Comparison of ENCODE assay signal across 33 mouse cellular contexts in genomic region chr7:120093033-120093432, GRCm38 (mm10). TPM values are rescaled to one million over a fixed set of nuclear protein-coding genes. Genes with fewer than 3 reads are reported as not detected.
A peak's percentile ranks its signal among the peaks of the same experiment; 100 is the strongest.
DNase-seq lines count a peak whose midpoint lies in the region; ATAC-seq and TF ChIP-seq lines count a peak whose summit lies in the region.
"Had no signal": no experiment of that assay in that cellular context is flagged by ENCODE, and none has a peak within 500 bp of the region (broad histone marks: within the 10 kb centered on the region; RNA-seq: fewer than 3 reads in every experiment).

No protein-coding gene starts in this region.

- H3K36me3 ChIP-seq in embryonic facial prominence, embryonic 14.5 days (ENCODE audit: control insufficient read depth, insufficient read depth, low read length): no peaks in the 10 kb centered on the region
- H3K36me3 ChIP-seq: embryonic facial prominence, embryonic 15.5 days; forebrain, embryonic 15.5 days; heart, embryonic 13.5 days; hindbrain, embryonic 10.5 days; intestine, embryonic 15.5 days; liver, embryonic 12.5 days; neural tube, embryonic 15.5 days had no signal

- 20% methylated on average over 5 of the region's 5 CpGs for WGBS in embryonic facial prominence, embryonic 14.5 days

- intact Hi-C loops in heart, postnatal 14 days (cut with DNase I): no loop called here

- no peak for TF ChIP-seq CTCF in brain, embryonic 14.5 days (IDR thresholded peaks at IDR 0.05; ENCODE audit: borderline replicate concordance, extremely low read depth, insufficient read depth, insufficient read length)

- no peak overlapping the region for H3K27ac ChIP-seq in embryonic facial prominence, embryonic 14.5 days (replicated peaks; ENCODE audit: low read depth, low read length)
- H3K27ac ChIP-seq: embryonic facial prominence, embryonic 15.5 days; forebrain, embryonic 15.5 days; heart, embryonic 13.5 days; hindbrain, embryonic 10.5 days; intestine, embryonic 15.5 days; liver, embryonic 12.5 days; neural tube, embryonic 15.5 days; stomach, postnatal 0 days had no signal

- H3K4me3 ChIP-seq in embryonic facial prominence, embryonic 14.5 days (ENCODE audit: low read depth, low read length): no peak overlapping the region
- H3K4me3 ChIP-seq: embryonic facial prominence, embryonic 15.5 days; forebrain, embryonic 15.5 days; heart, embryonic 13.5 days; hindbrain, embryonic 10.5 days; intestine, embryonic 15.5 days; liver, embryonic 12.5 days; megakaryocyte, embryonic 14.5 days; neural tube, embryonic 15.5 days had no signal

- H3K4me2 ChIP-seq in embryonic facial prominence, embryonic 14.5 days (ENCODE audit: low read depth, low read length): no peak overlapping the region
- H3K4me2 ChIP-seq: embryonic facial prominence, embryonic 15.5 days; forebrain, embryonic 15.5 days; heart, embryonic 13.5 days; intestine, embryonic 15.5 days; liver, embryonic 12.5 days; neural tube, embryonic 15.5 days had no signal

- no peaks in the 10 kb centered on the region for H3K4me1 ChIP-seq in embryonic facial prominence, embryonic 14.5 days (ENCODE audit: control insufficient read depth, insufficient read depth, low read length)
- H3K4me1 ChIP-seq: embryonic facial prominence, embryonic 15.5 days; intestine, embryonic 15.5 days; liver, embryonic 12.5 days; neural tube, embryonic 15.5 days had no signal

- H3K27me3 ChIP-seq in embryonic facial prominence, embryonic 14.5 days (replicated peaks; ENCODE audit: control insufficient read depth, insufficient read depth, low read length): no peaks in the 10 kb centered on the region
- H3K27me3 ChIP-seq: embryonic facial prominence, embryonic 15.5 days; forebrain, embryonic 15.5 days; heart, embryonic 13.5 days; intestine, embryonic 15.5 days; liver, embryonic 12.5 days; neural tube, embryonic 15.5 days had no signal

- TF ChIP-seq POLR2A in brain, embryonic 14.5 days (IDR thresholded peaks at IDR 0.05; ENCODE audit: borderline replicate concordance, extremely low read depth, insufficient read depth, insufficient read length, poor library complexity, severe bottlenecking): no peak

- H3K9me3 ChIP-seq in embryonic facial prominence, embryonic 14.5 days (ENCODE audit: control insufficient read depth, low read length): no peaks in the 10 kb centered on the region
- H3K9me3 ChIP-seq: embryonic facial prominence, embryonic 15.5 days; forebrain, embryonic 15.5 days; heart, embryonic 13.5 days; hindbrain, embryonic 10.5 days; intestine, embryonic 15.5 days; liver, embryonic 12.5 days; megakaryocyte, embryonic 14.5 days; neural tube, embryonic 15.5 days had no signal

- ATAC-seq in embryonic facial prominence, embryonic 14.5 days (ENCODE audit: low read depth): peak; percentile 68; the same call in 1 of the 2 replicates
- ATAC-seq: activated CD4-positive, CD25-positive, alpha-beta regulatory T cell, adult 4 months; forebrain, embryonic 15.5 days; hindbrain, embryonic 16.5 days; intestine, embryonic 15.5 days; liver, embryonic 12.5 days; liver, postnatal 0 days had no signal

- no peak overlapping the region for H3K9ac ChIP-seq in embryonic facial prominence, embryonic 14.5 days (ENCODE audit: low read depth, low read length)
- H3K9ac ChIP-seq: embryonic facial prominence, embryonic 15.5 days; forebrain, embryonic 15.5 days; heart, embryonic 13.5 days; intestine, embryonic 15.5 days; liver, embryonic 12.5 days; liver, postnatal 0 days; neural tube, embryonic 15.5 days had no signal

- DNase-seq in heart, adult 11 months: peak; percentile 76
- DNase-seq in heart, postnatal 14 days: no peak
- DNase-seq in brain, embryonic 14.5 days (ENCODE audit: low read depth): peak; percentile 53
- no peak for DNase-seq in embryonic facial prominence, embryonic 14.5 days (ENCODE audit: low spot score)
- DNase-seq in retina, embryonic 14.5 days (ENCODE audit: low spot score): peak; percentile 9
- no peak for DNase-seq in spleen, adult 18-20 months
- DNase-seq: adrenal gland, adult 2 months; adrenal gland, postnatal 36 days; B cell, adult 2 months; cerebellum, adult 8-10 months; cerebellum, postnatal 25 days; heart, postnatal 10 days; kidney, adult 2 months; kidney, postnatal 36 days; left cerebral cortex, postnatal 4 days; liver, postnatal 0 days; lung, postnatal 36 days; right cerebral cortex, adult 18-20 months had no signal

RNA-seq across cellular contexts. Expression of gene Dnah3, which starts 2.0 kb away (rescaled TPM):
- total RNA-seq in heart, postnatal 14 days (2021): under 1 TPM in 1 of 2 experiments, not detected in 1; 0.29 TPM
- polyA plus RNA-seq in brain, embryonic 14.5 days (2012; rRNA removed): 0.10 and 0.15 TPM in 2 replicates
- polyA plus RNA-seq in embryonic facial prominence, embryonic 14.5 days (2014; fragmentation: Nextera tagmentation; extraction: Ambion mirVana): 0.70 TPM in 1 of 2 replicates, not detected in the other
- total RNA-seq: gastrocnemius, postnatal 4 days had no signal
- polyA plus RNA-seq: adrenal gland, adult 2 months; heart, embryonic 13.5 days; intestine, embryonic 15.5 days; kidney, embryonic 16.5 days; liver, embryonic 12.5 days; liver, postnatal 0 days; neural tube, embryonic 15.5 days; spleen, adult 2 months had no signal

RNA-seq across cellular contexts. Expression of gene Tmem159, which starts 9.1 kb away (rescaled TPM):
- 10 to 100 TPM; 15.9 to 17.4 TPM for total RNA-seq in heart, postnatal 14 days (2021)
- polyA plus RNA-seq in brain, embryonic 14.5 days (2012; rRNA removed): 4.0 and 6.0 TPM in 2 replicates
- polyA plus RNA-seq in embryonic facial prominence, embryonic 14.5 days (2014; fragmentation: Nextera tagmentation; extraction: Ambion mirVana): 24.2 and 25.8 TPM in 2 replicates

RNA-seq across cellular contexts. Expression of gene Zp2, which starts 52.1 kb away (rescaled TPM):
- total RNA-seq in heart, postnatal 14 days (2021): under 1 TPM; 0.32 to 0.41 TPM
- not detected in 2 replicates for polyA plus RNA-seq in brain, embryonic 14.5 days (2012; rRNA removed)
- 1.2 and 1.7 TPM in 2 replicates for polyA plus RNA-seq in embryonic facial prominence, embryonic 14.5 days (2014; fragmentation: Nextera tagmentation; extraction: Ambion mirVana)
- total RNA-seq: adrenal gland, adult 2 months; adrenal gland, postnatal 36 days had no signal
- polyA plus RNA-seq: activated CD4-positive, CD25-positive, alpha-beta regulatory T cell, adult 4 months; adrenal gland, adult 2 months; forebrain, embryonic 15.5 days; hindbrain, embryonic 10.5 days; hindbrain, embryonic 16.5 days; intestine, embryonic 15.5 days; kidney, adult 2 months; kidney, embryonic 16.5 days; liver, embryonic 12.5 days; liver, postnatal 0 days; lung, embryonic 16.5 days; neural tube, embryonic 15.5 days; spleen, adult 2 months; stomach, postnatal 0 days had no signal

Comparison
In these comparisons a context has a peak if more than half of its experiments do, and no peak if none do; other contexts are left out.
1. DNase-seq: peak in heart, adult 11 months (single experiment), brain, embryonic 14.5 days (single experiment) and retina, embryonic 14.5 days (single experiment); none in heart, postnatal 14 days (0 of 2), embryonic facial prominence, embryonic 14.5 days (single experiment) and spleen, adult 18-20 months (0 of 2).